Mouse (Mus musculus): ENCODE results near the gene E2f4. TPM values are rescaled to one million over a fixed set of nuclear protein-coding genes. Genes with fewer than 3 reads are reported as not detected.

Gene E2f4
- polyA plus RNA-seq, 1 experiment from 2014 or later: 72.2 TPM

DNA sequence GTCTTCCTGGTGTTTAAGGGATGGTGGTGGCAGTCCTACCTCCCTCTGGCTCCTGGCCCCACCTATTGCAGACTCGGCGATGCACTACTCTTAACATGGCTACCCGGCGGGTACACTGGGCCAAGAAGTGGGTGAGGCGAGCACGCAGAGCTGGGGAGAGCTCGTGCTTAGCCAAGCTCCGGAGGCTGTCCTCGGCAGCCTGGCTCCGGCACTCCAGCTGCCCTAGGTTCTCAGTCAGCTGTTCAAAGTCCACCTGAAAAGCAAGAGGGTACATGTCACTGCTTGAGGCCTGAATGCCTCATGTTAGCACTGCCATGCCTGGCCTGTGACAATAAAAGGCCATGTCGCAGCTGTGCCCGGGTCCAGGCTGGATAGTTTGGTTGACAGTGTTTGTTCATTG, 32.9 kb downstream of the E2f4 start:
- 95% methylated on average over 10 of the region's 12 CpGs for WGBS
- Histone ChIP-seq H3K36me3 (ENCODE audit: control insufficient read depth, insufficient read depth, low read length) (peaks cover 75% of the 10 kb centered on the region), H3K4me3 (ENCODE audit: low read depth, low read length) (no peak overlapping the region), H3K27me3 (replicated peaks; ENCODE audit: control insufficient read depth, insufficient read depth, low read length) (no peaks in the 10 kb centered on the region), H3K9me3 (ENCODE audit: control insufficient read depth, low read length) (no peaks in the 10 kb centered on the region), H3K4me2 (ENCODE audit: low read depth, low read length) (no peak overlapping the region), H3K27ac (replicated peaks; ENCODE audit: low read depth, low read length) (no peak overlapping the region), H3K9ac (ENCODE audit: low read depth, low read length) (no peak overlapping the region), H3K4me1 (ENCODE audit: control insufficient read depth, insufficient read depth, low read length) (peaks cover 3% of the 10 kb centered on the region; the same call in 1 of the 2 replicates)
- ATAC-seq (ENCODE audit: low read depth): no peak
- DNase-seq (ENCODE audit: low spot score): no peak

DNA sequence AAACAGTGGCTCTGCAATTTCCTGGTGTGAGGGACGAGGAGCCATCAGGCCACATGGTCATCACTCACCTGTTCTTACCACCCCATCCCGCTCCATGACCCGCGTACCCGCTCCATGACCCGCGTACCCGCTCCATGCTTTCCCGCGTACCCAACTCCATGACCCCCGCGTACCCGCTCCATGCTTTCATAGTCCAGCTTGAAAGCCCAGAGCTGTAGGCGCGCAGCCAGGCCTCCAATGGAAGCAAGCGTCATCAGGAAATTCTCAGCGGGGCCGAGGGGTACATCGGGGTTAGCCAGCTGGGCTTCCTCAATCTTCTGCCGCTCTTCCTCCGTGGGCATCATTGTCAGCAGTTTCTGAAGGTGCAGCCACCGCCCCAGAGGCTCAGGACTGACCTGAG, 34.0 kb downstream of the E2f4 start:
- no peak overlapping the region for H3K27ac ChIP-seq (replicated peaks; ENCODE audit: low read depth, low read length)
- ATAC-seq (ENCODE audit: low read depth) (no peak), DNase-seq (ENCODE audit: low spot score) (no peak)
- no peak overlapping the region for H3K9ac ChIP-seq (ENCODE audit: low read depth, low read length)
- no peak overlapping the region for H3K4me3 ChIP-seq (ENCODE audit: low read depth, low read length)
- H3K4me1 ChIP-seq (ENCODE audit: control insufficient read depth, insufficient read depth, low read length): peaks cover 3% of the 10 kb centered on the region; the same call in 1 of the 2 replicates
- 94% methylated on average over 22 of the region's 22 CpGs for WGBS
- no peaks in the 10 kb centered on the region for H3K9me3 ChIP-seq (ENCODE audit: control insufficient read depth, low read length)
- H3K4me2 ChIP-seq (ENCODE audit: low read depth, low read length): no peak overlapping the region
- peaks cover 85% of the 10 kb centered on the region for H3K36me3 ChIP-seq (ENCODE audit: control insufficient read depth, insufficient read depth, low read length)
- no peaks in the 10 kb centered on the region for H3K27me3 ChIP-seq (replicated peaks; ENCODE audit: control insufficient read depth, insufficient read depth, low read length)

DNA sequence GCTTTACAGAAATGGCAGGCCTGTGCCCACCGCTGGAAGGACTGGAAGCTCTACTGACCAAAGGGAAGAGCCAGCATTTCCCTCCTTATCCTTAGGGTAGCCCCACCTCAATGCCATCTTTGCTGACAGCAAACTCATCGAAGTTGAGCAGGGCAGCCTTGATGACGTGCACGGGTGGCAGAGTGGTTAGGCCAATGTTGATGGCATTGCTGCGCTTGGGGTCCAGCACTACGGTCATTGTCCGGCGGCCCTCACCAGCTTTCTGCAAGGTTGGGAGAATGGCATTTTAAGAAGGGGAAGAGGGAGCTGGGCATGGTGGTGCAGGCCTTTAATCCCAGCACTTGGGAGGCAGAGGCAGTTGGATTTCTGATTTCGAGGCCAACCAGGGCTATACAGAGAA, 34.5 kb downstream of the E2f4 start:
- Histone ChIP-seq H3K4me1 (ENCODE audit: control insufficient read depth, insufficient read depth, low read length) (peaks cover 3% of the 10 kb centered on the region; the same call in 1 of the 2 replicates), H3K36me3 (ENCODE audit: control insufficient read depth, insufficient read depth, low read length) (peaks cover 89% of the 10 kb centered on the region), H3K4me3 (ENCODE audit: low read depth, low read length) (no peak overlapping the region), H3K9ac (ENCODE audit: low read depth, low read length) (no peak overlapping the region), H3K27ac (replicated peaks; ENCODE audit: low read depth, low read length) (no peak overlapping the region), H3K9me3 (ENCODE audit: control insufficient read depth, low read length) (no peaks in the 10 kb centered on the region), H3K27me3 (replicated peaks; ENCODE audit: control insufficient read depth, insufficient read depth, low read length) (no peaks in the 10 kb centered on the region), H3K4me2 (ENCODE audit: low read depth, low read length) (no peak overlapping the region)
- 89% methylated on average over 9 of the region's 9 CpGs for WGBS
- ATAC-seq (ENCODE audit: low read depth) (no peak), DNase-seq (ENCODE audit: low spot score) (no peak)

DNA sequence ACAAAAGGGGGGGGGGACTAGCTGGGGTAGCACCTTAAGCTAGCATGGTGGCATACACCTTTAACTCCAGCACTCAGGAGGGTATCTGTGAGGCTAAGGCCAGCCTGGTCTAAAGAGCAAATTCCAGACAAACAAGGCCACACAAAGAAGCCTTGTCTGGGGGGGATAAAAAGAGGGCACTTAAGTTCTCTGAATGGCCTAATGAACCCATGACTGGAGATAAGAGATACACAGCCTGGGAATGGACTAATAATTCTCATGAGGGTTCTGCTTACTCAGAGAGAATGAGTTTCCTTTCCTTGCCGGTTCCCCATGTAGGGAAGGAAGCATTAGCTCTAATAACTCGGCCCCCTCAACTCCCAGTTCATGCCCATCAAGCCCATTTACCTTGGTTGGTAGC, 35.1 kb downstream of the E2f4 start:
- Histone ChIP-seq H3K27ac (replicated peaks; ENCODE audit: low read depth, low read length) (no peak overlapping the region), H3K27me3 (replicated peaks; ENCODE audit: control insufficient read depth, insufficient read depth, low read length) (no peaks in the 10 kb centered on the region), H3K9me3 (ENCODE audit: control insufficient read depth, low read length) (no peaks in the 10 kb centered on the region), H3K36me3 (ENCODE audit: control insufficient read depth, insufficient read depth, low read length) (peaks cover 92% of the 10 kb centered on the region), H3K4me2 (ENCODE audit: low read depth, low read length) (no peak overlapping the region), H3K9ac (ENCODE audit: low read depth, low read length) (no peak overlapping the region), H3K4me1 (ENCODE audit: control insufficient read depth, insufficient read depth, low read length) (peaks cover under 1% of the 10 kb centered on the region; the same call in 1 of the 2 replicates), H3K4me3 (ENCODE audit: low read depth, low read length) (no peak overlapping the region)
- ATAC-seq (ENCODE audit: low read depth) (no peak), DNase-seq (ENCODE audit: low spot score) (no peak)
- WGBS: 59% methylated on average over 2 of the region's 2 CpGs

DNA sequence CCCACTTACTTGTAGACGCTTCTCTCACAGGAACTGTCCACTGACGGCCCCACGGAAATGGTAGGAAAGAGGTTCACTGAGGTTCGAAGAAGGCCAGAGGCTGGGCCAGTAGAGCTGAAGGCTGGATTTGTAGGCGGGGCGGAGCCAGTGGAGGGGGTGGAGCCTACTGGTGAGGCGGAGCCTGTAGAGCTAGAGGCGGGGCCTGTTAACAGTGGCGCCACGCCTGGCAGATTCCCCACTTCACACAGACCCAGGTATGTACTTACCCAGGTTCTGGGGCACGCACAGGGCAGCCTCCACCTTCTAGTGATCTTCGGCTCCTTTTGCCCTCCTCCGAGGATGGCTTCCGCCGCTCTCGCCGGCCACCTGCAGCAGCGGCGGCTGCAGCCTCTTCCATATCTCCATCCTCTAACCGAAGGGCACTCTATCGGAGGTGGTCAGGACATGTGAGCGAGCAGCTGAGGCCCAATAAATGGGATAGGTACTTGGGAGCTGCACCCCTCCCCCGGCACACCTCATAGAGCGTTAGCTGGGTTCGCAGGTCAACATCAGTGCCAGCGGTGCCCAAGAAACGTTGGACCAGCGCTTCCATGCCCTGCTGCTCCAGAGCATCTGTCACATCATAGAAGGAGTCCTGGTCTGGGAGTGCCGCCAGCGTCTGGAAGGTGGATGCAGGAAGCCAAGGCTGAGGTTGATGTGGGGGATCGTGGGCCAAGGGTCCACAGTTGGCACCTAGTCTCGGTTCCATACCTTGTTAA, 39.1 kb downstream of the E2f4 start:
- DNase-seq (ENCODE audit: low spot score): no peak
- Histone ChIP-seq H3K9me3 (ENCODE audit: control insufficient read depth, low read length) (no peaks in the 10 kb centered on the region), H3K27ac (replicated peaks; ENCODE audit: low read depth, low read length) (no peak overlapping the region), H3K9ac (ENCODE audit: low read depth, low read length) (no peak overlapping the region), H3K36me3 (ENCODE audit: control insufficient read depth, insufficient read depth, low read length) (peaks cover 53% of the 10 kb centered on the region), H3K4me1 (ENCODE audit: control insufficient read depth, insufficient read depth, low read length) (no peaks in the 10 kb centered on the region; the same call in 1 of the 2 replicates), H3K27me3 (replicated peaks; ENCODE audit: control insufficient read depth, insufficient read depth, low read length) (no peaks in the 10 kb centered on the region), H3K4me2 (ENCODE audit: low read depth, low read length) (no peak overlapping the region), H3K4me3 (ENCODE audit: low read depth, low read length) (no peak overlapping the region)
- no peak for ATAC-seq (ENCODE audit: low read depth)
- WGBS: 67% methylated on average over 31 of the region's 32 CpGs

DNA sequence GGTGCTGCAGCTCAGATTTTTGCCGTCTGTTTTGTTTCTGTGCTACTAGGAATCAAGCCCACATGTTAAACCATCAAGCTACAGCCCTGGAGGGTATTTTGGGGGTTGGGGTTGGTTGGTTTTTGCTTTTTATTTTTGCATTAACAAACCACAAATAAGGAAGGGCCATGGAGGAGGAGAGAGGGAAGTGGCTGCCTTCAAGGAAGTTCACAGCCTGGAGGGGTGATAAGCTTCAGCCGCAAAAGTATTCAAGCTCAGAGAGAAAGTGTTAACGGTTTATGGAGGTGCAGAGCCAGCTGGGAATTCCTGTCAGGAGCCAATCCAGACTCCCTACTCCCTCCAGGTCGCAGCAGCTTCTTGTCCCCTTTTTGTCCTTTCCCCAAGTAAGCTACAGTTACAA, 41.5 kb downstream of the E2f4 start:
- Histone ChIP-seq H3K27me3 (replicated peaks; ENCODE audit: control insufficient read depth, insufficient read depth, low read length) (no peaks in the 10 kb centered on the region), H3K4me1 (ENCODE audit: control insufficient read depth, insufficient read depth, low read length) (no peaks in the 10 kb centered on the region; the same call in 1 of the 2 replicates), H3K36me3 (ENCODE audit: control insufficient read depth, insufficient read depth, low read length) (peaks cover 29% of the 10 kb centered on the region), H3K4me2 (ENCODE audit: low read depth, low read length) (no peak overlapping the region), H3K9me3 (ENCODE audit: control insufficient read depth, low read length) (no peaks in the 10 kb centered on the region), H3K27ac (replicated peaks; ENCODE audit: low read depth, low read length) (no peak overlapping the region), H3K4me3 (ENCODE audit: low read depth, low read length) (no peak overlapping the region), H3K9ac (ENCODE audit: low read depth, low read length) (peak overlapping the region; percentile 49; the same call in 1 of the 2 replicates)
- 23% methylated on average over 4 of the region's 4 CpGs for WGBS
- DNase-seq (ENCODE audit: low spot score) (no peak), ATAC-seq (ENCODE audit: low read depth) (no peak)

DNA sequence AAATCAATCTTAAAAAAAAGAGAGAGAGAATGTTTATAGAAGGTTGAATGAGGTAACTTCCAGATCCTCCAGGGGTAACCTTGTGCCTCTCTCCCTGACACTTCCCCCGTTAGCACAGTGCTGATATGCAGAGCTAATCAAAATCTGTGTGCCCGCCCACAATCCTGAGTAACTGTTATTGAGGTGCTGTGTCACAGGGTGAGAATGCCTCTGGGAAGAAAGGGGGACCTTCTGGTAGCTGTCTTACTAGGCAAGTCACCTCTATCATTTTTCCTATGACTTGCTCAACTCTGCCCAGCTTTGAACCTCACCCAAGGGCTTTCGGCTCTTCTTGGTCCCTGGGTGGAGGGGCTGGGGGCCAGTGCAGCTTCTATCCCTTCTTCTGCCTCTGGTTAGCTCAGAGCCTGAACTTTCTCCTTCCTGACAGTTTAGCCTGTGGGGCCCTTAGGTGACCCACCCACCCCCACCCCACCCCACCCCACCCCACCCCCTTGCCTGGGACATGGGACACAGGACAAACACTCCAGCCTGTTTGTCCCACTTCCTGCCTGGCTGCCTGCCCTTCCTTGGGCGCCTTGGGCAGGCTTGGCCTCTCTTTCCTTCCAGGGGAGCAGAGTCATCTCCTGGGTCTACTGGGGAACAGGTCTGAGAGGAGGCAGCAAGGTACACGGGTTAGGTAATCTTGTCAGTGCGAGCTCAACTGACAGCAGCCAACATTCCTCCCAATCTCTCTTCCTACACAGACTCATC, 42.6 kb downstream of the E2f4 start:
- no peaks in the 10 kb centered on the region for H3K27me3 ChIP-seq (replicated peaks; ENCODE audit: control insufficient read depth, insufficient read depth, low read length)
- no peaks in the 10 kb centered on the region for H3K9me3 ChIP-seq (ENCODE audit: control insufficient read depth, low read length)
- peaks cover 2% of the 10 kb centered on the region; the same call in 1 of the 2 replicates for H3K4me1 ChIP-seq (ENCODE audit: control insufficient read depth, insufficient read depth, low read length)
- H3K36me3 ChIP-seq (ENCODE audit: control insufficient read depth, insufficient read depth, low read length): peaks cover 19% of the 10 kb centered on the region
- DNase-seq (ENCODE audit: low spot score): no peak
- H3K27ac ChIP-seq (replicated peaks; ENCODE audit: low read depth, low read length): no peak overlapping the region
- H3K4me2 ChIP-seq (ENCODE audit: low read depth, low read length): no peak overlapping the region
- no peak for ATAC-seq (ENCODE audit: low read depth)
- 80% methylated on average over 6 of the region's 6 CpGs for WGBS
- no peak overlapping the region for H3K4me3 ChIP-seq (ENCODE audit: low read depth, low read length)
- H3K9ac ChIP-seq (ENCODE audit: low read depth, low read length): no peak overlapping the region

DNA sequence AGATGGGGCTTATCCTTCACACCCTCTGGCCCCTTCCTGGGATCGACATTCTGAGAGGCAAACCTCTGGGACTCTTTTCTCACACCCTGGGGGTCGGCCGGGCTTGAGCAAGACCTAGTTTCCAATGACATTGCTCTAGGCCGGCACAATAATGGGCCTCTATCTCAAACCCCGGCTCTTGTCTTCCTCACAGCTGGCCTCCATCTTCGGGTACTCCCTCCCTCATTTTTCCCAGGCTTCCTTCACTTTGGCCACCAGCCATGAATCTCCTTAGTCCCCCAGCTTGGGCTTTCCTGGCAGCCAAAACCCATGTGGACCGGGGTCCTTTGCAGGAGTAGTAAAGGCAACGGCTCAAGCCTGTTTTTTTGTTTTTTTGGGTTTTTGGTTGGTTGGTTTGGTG, 43.9 kb downstream of the E2f4 start:
- 21% methylated on average over 7 of the region's 8 CpGs for WGBS
- H3K27ac ChIP-seq (replicated peaks; ENCODE audit: low read depth, low read length): no peak overlapping the region
- ATAC-seq (ENCODE audit: low read depth) (no peak), DNase-seq (ENCODE audit: low spot score) (peak; percentile 52)
- no peak overlapping the region for H3K4me2 ChIP-seq (ENCODE audit: low read depth, low read length)
- H3K4me3 ChIP-seq (ENCODE audit: low read depth, low read length): no peak overlapping the region
- H3K9me3 ChIP-seq (ENCODE audit: control insufficient read depth, low read length): no peaks in the 10 kb centered on the region
- H3K27me3 ChIP-seq (replicated peaks; ENCODE audit: control insufficient read depth, insufficient read depth, low read length): no peaks in the 10 kb centered on the region
- peaks cover 8% of the 10 kb centered on the region for H3K36me3 ChIP-seq (ENCODE audit: control insufficient read depth, insufficient read depth, low read length)
- peaks cover 16% of the 10 kb centered on the region for H3K4me1 ChIP-seq (ENCODE audit: control insufficient read depth, insufficient read depth, low read length)
- H3K9ac ChIP-seq (ENCODE audit: low read depth, low read length): no peak overlapping the region

All from embryonic facial prominence, embryonic 14.5 days (tissue).